Mouse (Mus musculus) G1E (cell line): ENCODE results near the gene Trpv3.

Experiments used
- CTCF ChIP-seq: IDR thresholded peaks from 2 replicates; pipeline ENCODE4 v1.5.1; 2012; ENCODE audit warnings: low read depth, low read length, inconsistent platforms, mixed read lengths
- POLR2AphosphoS5 ChIP-seq: IDR thresholded peaks from 2 replicates; pipeline ENCODE4 v1.6.1; 2012; ENCODE audit warnings: low read depth, low read length, inconsistent platforms; ENCODE audit not compliant: insufficient replicate concordance
- TAL1 ChIP-seq: conservative IDR thresholded peaks from 2 replicates; pipeline ENCODE4 v1.6.1; 2012; ENCODE audit warnings: low read depth, low read length, inconsistent platforms, mixed read lengths

DNA sequence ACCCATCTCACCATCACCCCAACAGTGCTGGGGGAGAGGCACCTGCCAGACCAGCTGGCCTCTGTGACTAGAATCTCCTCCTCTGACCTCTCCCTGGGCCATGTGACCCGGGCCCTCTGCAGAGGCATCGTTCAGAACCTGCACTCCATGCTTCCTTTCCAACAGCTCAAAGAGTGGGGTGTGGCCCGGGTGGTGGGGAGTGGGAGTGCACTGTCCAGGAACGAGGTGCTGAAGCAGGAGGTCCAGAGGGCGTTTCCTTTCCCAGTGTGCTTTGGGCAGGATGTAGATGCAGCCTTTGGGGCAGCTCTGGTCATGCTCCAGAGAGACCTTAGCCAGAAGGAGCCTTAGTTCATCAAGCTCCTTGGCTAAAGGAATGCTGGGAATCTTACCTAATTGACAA, 44.3 kb upstream of the Trpv3 start:
- TF ChIP-seq CTCF = no peak
- TF ChIP-seq POLR2AphosphoS5 = no peak
- TF ChIP-seq TAL1 = no peak
